Mouse (Mus musculus) G1E-ER4 (cell line): ENCODE data around the gene Ankrd65. TPM values are rescaled to one million over a fixed set of nuclear protein-coding genes. Genes with fewer than 3 reads are reported as not detected.

Experiments used
- GATA1 ChIP-seq: IDR thresholded peaks from one replicate; pipeline ENCODE4 v1.8.0; 2012; ENCODE audit warnings: low read length, inconsistent platforms
- polyA plus RNA-seq: library from polyadenylated mRNA; stranded (reverse); fragments of >175 nt; gene quantifications from 2 replicates; pipeline ENCODE4 v1.2.3, GENCODE M21; 2012

The Ankrd65 gene
- polyA plus RNA-seq, 1 experiment, result not detected

DNA sequence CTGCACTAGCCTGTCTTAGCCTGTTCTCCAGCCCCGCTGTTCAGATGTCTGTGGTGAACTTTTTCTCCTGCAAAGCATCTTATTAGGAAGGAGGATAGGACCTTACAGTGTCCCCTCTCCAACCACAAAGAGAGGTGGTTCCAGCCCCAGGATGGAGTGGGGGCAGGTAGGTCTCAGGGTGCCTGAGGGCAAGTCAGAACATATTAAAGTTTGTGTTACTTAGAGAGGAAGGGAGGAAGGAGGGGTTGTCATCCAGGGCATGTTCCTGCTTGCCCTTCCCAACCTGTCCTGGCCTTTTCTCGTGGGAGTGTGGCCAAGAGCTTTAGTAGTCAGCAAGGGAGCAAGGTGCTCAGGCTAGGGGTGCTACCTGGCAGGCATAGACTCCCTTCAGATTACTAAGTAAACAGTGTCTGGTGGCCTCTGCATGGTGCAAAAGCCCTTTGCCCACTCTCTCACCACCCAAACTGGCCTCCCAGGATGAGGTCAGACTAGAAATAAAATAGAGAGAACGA lies 467 bp downstream of the Ankrd65 start:
- no peak for TF ChIP-seq GATA1

DNA sequence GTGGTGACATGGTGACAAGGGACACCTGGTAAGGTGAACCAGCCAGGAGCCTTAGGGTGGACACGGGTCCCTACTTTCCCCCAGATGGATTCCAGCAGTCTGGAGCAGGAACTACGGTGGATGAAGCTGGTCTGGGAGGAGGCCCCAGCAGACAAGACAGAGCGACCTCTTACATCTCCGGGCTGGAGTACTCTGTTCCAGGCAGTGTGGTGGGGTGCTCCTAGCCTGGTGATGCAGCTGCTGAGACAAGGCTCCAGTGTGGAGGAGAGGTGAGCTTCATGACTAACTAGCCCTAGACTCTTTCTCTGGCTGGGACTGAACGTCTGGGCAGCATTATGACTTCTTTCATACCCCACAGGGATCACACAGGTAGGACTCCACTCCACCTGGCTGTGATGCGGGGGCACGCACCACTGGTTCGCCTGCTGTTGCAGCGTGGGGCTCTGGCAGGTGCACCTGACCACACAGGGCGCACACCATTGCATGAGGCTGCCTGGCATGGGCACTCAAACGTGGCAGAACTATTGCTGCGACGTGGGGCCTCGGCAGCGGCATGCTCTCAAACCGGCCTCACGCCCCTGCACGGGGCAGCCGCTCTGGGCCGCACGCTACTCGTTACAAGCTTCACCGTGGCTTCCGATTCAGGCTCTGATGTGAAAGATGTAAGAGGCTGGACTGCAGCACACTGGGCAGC lies 1.1 kb downstream of the Ankrd65 start:
- TF ChIP-seq GATA1, result no peak

GRCm38 (mm10) chr4:155793730-155794129 lies 3.5 kb downstream of the Ankrd65 start:
- TF ChIP-seq GATA1, result no peak

- no peak for TF ChIP-seq GATA1
These were observed 11.8 kb downstream of the Ankrd65 start for GRCm38 (mm10) chr4:155802075-155802474.

- TF ChIP-seq GATA1, result no peak
These were observed 12.6 kb downstream of the Ankrd65 start, which contains the start of gene Mrpl20 for GRCm38 (mm10) chr4:155802741-155803339. Gene Mrpl20, plus strand, starts transcription at chr4:155802878.

DNA sequence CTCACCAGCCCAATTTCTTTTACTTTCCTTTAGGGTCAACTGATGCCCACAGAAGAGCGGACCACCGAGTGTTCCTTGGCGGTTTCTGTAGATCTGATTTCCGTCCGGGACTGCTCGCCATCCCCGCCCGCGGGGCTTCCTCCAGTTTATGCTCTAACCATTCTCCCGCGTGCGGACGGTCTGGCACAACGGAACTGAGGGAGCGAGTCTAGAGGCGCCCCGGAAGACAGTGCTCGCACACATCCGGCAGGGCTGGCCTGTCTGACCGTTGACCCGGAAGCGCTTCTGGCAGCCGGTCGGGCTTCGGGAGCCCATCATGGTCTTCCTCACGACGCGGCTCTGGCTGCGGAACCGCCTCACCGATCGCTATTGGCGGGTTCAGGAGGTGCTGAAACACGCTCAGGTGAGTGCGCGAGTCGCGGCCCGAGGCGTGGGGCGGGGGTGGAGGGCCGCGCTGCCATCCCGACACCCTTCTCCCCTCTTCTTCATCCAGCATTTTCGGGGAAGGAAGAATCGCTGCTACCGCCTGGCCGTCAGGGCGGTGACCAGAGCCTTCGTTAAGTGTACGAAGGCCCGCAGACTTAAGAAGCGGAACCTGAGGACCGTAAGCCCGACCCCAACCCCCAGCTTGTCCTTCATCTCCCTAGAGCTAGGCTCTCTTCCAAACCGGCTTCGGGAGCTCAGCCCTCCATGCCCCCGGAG lies 13.3 kb downstream of the Ankrd65 start:
- no peak for TF ChIP-seq GATA1

- no peak for TF ChIP-seq GATA1
These were observed 17.6 kb downstream of the Ankrd65 start for GRCm38 (mm10) chr4:155807841-155808240.

DNA sequence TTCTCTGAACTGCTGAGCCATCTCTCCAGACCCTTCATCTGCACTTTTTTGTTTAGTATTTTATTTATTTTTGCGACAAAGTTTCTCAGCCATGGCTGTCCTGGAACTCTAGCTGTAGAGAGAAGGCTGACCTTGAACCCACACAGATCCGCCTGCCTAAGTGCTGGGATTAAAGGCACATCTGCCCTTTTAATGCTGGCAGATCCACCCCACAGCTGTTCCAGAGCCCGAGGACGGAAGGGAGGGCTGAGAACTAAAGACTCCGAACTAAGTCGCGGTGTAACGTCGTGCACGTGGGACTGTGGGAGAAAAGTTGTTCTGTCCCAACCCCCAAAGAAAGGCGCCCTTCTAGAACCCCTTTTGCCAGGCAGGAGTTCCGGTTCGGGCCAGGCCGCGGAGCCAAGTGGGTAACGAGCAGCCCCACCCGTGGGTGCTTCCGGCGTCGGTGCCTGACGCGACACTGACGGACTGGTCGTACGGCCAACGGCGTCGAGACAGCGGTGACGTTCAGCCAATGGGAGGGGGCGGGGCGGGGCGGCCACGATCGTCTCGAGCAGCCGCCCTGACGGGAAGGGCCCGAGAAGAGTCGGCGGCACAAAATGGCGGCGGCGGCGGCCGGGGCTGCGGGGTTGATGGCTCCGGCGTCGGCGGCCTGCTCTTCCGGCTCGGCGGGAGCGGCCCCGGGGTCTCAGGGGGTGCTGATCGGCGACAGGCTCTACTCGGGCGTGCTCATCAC lies 21.9 kb downstream of the Ankrd65 start, which contains the start of gene Ccnl2:
Gene Ccnl2 (plus strand): TSS at position 561 of the 736 bp plus-strand sequence.
- no peak for TF ChIP-seq GATA1

- TF ChIP-seq GATA1, result no peak
These were observed 22.5 kb downstream of the Ankrd65 start for GRCm38 (mm10) chr4:155812665-155813181.

DNA sequence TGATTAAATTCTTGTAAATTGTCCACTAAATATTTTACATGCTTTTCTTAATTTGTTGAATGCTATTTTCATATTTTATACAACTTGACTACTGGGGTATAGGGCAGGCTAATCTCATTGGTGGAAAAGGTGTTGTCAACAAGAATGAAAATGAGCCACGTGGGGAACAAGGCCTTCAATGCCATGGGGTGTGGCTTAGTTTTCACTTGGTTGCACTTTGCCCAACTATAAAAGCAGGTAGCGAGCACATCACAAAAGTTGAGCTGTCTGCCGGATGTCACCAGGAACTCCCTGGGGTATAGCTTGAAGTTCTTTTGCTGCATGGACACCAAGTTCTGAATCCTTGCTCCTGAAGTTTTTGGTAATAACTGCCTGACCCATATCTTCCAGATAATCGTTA lies 27.3 kb downstream of the Ankrd65 start:
- no peak for TF ChIP-seq GATA1

DNA sequence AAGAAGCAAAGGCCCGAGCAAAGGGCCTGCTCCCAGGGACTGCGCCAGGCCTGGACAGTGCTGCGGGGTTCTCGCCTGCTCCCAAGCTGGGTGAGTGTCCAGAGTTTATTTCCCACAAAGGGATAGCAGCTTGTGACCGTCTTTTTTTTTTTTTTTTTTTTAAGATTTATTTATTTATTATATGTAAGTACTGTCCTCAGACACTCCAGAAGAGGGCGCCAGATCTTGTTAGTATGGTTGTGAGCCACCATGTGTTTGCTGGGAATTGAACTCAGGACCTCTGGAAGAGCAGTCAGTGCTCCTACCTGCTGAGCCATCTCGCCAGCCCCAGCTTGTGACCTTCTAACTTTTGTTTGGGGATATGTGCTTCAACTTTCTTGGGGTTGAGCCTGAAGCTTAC lies 30.8 kb downstream of the Ankrd65 start:
- no peak for TF ChIP-seq GATA1

- no peak for TF ChIP-seq GATA1
These were observed 33.2 kb downstream of the Ankrd65 start for GRCm38 (mm10) chr4:155823443-155823842.

- TF ChIP-seq GATA1, result no peak
These were observed 39.6 kb downstream of the Ankrd65 start for GRCm38 (mm10) chr4:155829866-155830265.

GRCm38 (mm10) chr4:155830596-155830995 lies 40.4 kb downstream of the Ankrd65 start:
- TF ChIP-seq GATA1, result no peak

- no peak for TF ChIP-seq GATA1
These were observed 41.0 kb downstream of the Ankrd65 start, which contains the start of gene Aurkaip1 for GRCm38 (mm10) chr4:155831205-155831766. Gene Aurkaip1, plus strand, starts transcription at chr4:155831272.
